Mouse (Mus musculus): ENCODE measurements around the gene Hebp1. TPM values are rescaled to one million over a fixed set of nuclear protein-coding genes. Genes with fewer than 3 reads are reported as not detected.

The Hebp1 gene
- polyA plus RNA-seq (2014; fragmentation: Illumina TruSeq; extraction: RNeasy Lipid Tissue Mini Kit (QIAGEN cat#74804)) = 4.8 TPM

DNA sequence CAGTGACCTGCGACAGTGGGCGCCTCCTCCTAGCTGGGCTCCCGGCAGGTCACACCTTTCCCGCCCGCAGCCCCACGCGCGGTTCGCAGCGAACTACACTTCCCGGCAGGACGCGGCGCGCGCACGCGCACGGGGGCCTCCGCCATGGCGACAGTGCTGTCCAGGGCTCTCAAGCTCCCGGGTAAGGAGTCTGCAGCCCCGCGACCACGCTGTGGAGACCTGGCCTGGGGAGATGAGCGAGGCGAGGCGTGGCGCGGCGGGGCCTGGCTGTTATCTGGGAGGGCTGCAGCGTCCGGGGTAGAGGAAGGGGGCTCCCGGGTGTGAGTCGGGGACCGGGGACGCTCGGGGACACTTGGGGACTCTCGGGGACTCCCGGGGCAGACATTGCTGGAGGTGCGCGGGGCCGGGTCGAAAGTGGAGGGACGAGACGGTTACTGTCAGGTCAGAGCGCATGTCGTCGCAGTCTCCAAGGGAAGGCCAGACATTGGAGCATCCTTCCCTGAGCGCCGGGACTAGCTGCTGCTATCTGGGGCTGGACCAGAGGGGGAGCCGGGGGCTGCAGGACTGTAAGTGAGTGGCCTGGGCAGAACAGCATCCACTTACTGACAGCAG, at the start of gene Hebp1, which contains the start of gene Fam234b:
Hebp1 (minus strand) TSS at position 102 of the 612 bp plus-strand sequence.
Fam234b (plus strand) TSS at position 57 of the 612 bp plus-strand sequence.

DNA sequence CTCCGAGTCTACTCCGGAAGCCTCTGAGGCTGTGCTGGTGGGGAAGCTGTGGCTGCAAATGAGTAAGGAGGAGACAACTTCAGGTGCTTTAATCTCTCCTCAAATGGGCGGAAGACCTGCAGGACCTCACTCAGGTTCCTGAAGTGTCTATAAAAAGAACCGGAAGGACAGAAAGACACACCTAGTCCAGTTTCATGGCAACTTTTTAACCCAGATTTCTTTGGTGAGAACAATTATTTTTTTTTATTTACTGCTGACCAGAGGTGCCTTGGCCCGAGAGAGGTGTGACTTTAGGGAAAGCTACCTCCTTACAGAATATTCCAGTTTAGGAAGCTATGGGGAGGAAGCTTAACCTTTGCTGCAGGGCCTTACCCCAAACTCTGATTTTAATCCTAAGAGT, 79.6 kb downstream of the Hebp1 start, which contains the start of gene Gprc5d:
Gprc5d (minus strand) TSS at position 101 of the 400 bp plus-strand sequence.

Other genes with a start within 250 kb of the Hebp1 start
- 3.4 TPM for gene Apold1, start 216.3 kb downstream of the Hebp1 start, polyA plus RNA-seq (2014; fragmentation: Illumina TruSeq; extraction: RNeasy Lipid Tissue Mini Kit (QIAGEN cat#74804))
- 182 TPM for gene Ddx47, start 186.4 kb downstream of the Hebp1 start, polyA plus RNA-seq (2014; fragmentation: Illumina TruSeq; extraction: RNeasy Lipid Tissue Mini Kit (QIAGEN cat#74804))
- not detected for gene Gprc5a, start 132.4 kb downstream of the Hebp1 start, polyA plus RNA-seq (2014; fragmentation: Illumina TruSeq; extraction: RNeasy Lipid Tissue Mini Kit (QIAGEN cat#74804))
- gene Gprc5d, start 79.7 kb downstream of the Hebp1 start, polyA plus RNA-seq (2014; fragmentation: Illumina TruSeq; extraction: RNeasy Lipid Tissue Mini Kit (QIAGEN cat#74804)) = not detected
- gene Fam234b, start within 50 bp of the Hebp1 start, polyA plus RNA-seq (2014; fragmentation: Illumina TruSeq; extraction: RNeasy Lipid Tissue Mini Kit (QIAGEN cat#74804)) = 30.2 TPM
- gene Gsg1, start 56.3 kb upstream of the Hebp1 start, polyA plus RNA-seq (2014; fragmentation: Illumina TruSeq; extraction: RNeasy Lipid Tissue Mini Kit (QIAGEN cat#74804)) = not detected
- gene Pbp2, start 112.4 kb upstream of the Hebp1 start, polyA plus RNA-seq (2014; fragmentation: Illumina TruSeq; extraction: RNeasy Lipid Tissue Mini Kit (QIAGEN cat#74804)) = not detected
- gene Emp1, start 164.5 kb upstream of the Hebp1 start, polyA plus RNA-seq (2014; fragmentation: Illumina TruSeq; extraction: RNeasy Lipid Tissue Mini Kit (QIAGEN cat#74804)) = 172 TPM